In the genomic region with DNA sequence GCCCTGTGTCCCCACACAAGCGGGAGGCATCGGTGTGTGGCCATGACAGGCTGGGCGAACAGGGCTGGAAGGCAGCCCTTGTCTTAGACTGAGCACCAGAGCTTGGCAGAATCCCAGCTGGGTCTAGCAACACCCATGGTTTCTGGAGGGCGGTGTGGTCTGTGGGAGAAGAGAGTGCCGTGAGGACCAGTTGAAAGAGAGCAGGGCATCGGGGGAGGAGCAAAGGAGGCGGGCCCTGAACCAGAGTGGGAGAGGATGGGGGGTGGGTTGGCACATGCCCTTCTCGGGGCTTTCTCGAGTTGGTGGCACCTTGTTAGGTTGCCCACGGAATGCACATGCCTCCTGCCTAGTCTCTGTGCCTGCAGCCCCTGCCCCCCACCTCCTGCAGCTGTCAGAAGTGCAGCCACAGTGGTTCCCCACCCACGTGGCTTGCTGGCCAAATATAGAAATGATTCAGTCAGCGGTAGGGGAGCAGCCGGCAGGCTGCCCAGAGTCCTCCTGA, we compare ENCODE assay signal across 7 mouse cellular contexts. TPM values are rescaled to one million over a fixed set of nuclear protein-coding genes. Genes with fewer than 3 reads are reported as not detected.
A peak's percentile ranks its signal among the peaks of the same experiment; 100 is the strongest.
DNase-seq lines count a peak whose midpoint lies in the region; TF ChIP-seq lines count a peak whose summit lies in the region.

A gene (minus strand): TSS at position 159 of the 502 bp plus-strand sequence.

- WGBS in macrophage (ENCODE audit: missing documents), result 3% methylated on average over 13 of the region's 13 CpGs

- peak within 1 kb of the TSS; percentile 8; the same call in 1 of the 2 replicates for H3K4me3 ChIP-seq in layer of hippocampus, adult 2 months
- no peak within 1 kb of the TSS for H3K4me3 ChIP-seq in macrophage (ENCODE audit: inconsistent target)

- DNase-seq in urinary bladder, postnatal 14 days (ENCODE audit: low spot score), result peak; percentile 45
- DNase-seq in urinary bladder, postnatal 25 days (ENCODE audit: low spot score), result no peak
- DNase-seq in cerebellum, adult 9-11 months, result peak; percentile 88
- DNase-seq in heart, adult 18-20 months, result peak; percentile 51 to 55
- peak; percentile 51 to 53 for DNase-seq in layer of hippocampus, adult 2 months (ENCODE audit: low spot score in 2 of 2)
- peak; percentile 82 for DNase-seq in telencephalon, adult 2 months (ENCODE audit: low read depth, low spot score)

- TF ChIP-seq CTCF in layer of hippocampus, adult 2 months (conservative IDR thresholded peaks at IDR 0.05), result no peak

- no peaks in the 10 kb centered on the region for H3K79me2 ChIP-seq in macrophage (ENCODE audit: inconsistent target)

- H3K27ac ChIP-seq in layer of hippocampus, adult 2 months, result peak within 1 kb of the TSS; percentile 73
- peak within 1 kb of the TSS; percentile 12; the same call in 1 of the 2 replicates for H3K27ac ChIP-seq in macrophage

- no peaks in the 10 kb centered on the region for H3K36me3 ChIP-seq in macrophage (ENCODE audit: inconsistent target)

RNA-seq across cellular contexts. Expression of the gene that starts here (rescaled TPM):
- 1 to 10 TPM; 1.1 to 1.5 TPM for total RNA-seq in heart, adult 18-20 months (2021)
- 10 to 100 TPM; 71.9 to 79.7 TPM for total RNA-seq in layer of hippocampus, adult 2 months (2021)
- total RNA-seq in macrophage (2018; cell fraction: chromatin; rRNA removed), result 10 to 100 TPM in 2 of 26 experiments, 1 to 10 TPM in 16, under 1 TPM in 8; 0.34 to 13.0 (median 2.4) TPM
- total RNA-seq in macrophage (2018; cell fraction: cytosol; rRNA removed), result 10 to 100 TPM in 1 of 26 experiments, 1 to 10 TPM in 25; 2.0 to 10.7 (median 6.6) TPM
- 10 to 100 TPM in 3 of 26 experiments, 1 to 10 TPM in 22, under 1 TPM in 1; 0.92 to 12.3 (median 3.6) TPM for total RNA-seq in macrophage (2018; cell fraction: nucleus; rRNA removed)
- polyA plus RNA-seq in macrophage (2018), result 5.1 to 8.5 TPM (median 6.0 TPM) in 3 replicates

Comparison
In these comparisons a context has a peak if more than half of its experiments do, and no peak if none do; other contexts are left out.
1. RNA of the gene that starts here (total RNA-seq): 71.9 to 79.7 TPM in layer of hippocampus, adult 2 months; 1.1 to 1.5 TPM in heart, adult 18-20 months; every median in the first group is over 10 times any median in the second.